Mouse (Mus musculus) E14TG2a.4 (cell line): Measurements from ENCODE around the gene Pros1.

ENCODE experiments used
- CTCF ChIP-seq: conservative IDR thresholded peaks from 2 replicates; pipeline ENCODE4 v1.5.1; 2014; ENCODE audit warnings: low read length
- NANOG ChIP-seq: IDR thresholded peaks from 2 replicates; pipeline ENCODE4 v1.6.1; 2014; ENCODE audit warnings: borderline replicate concordance, low read length, mixed read lengths
- POU5F1 ChIP-seq: IDR thresholded peaks from 2 replicates; pipeline ENCODE4 v1.6.1; 2014; ENCODE audit warnings: low read length, borderline replicate concordance

- TF ChIP-seq CTCF, result no peak
- TF ChIP-seq NANOG, result no peak
- TF ChIP-seq POU5F1, result no peak
These were observed 7.3 kb downstream of the Pros1 start for GRCm38 (mm10) chr16:62861455-62861854.
